Mouse (Mus musculus) kidney, embryonic 16.5 days (tissue): Measurements from ENCODE around the gene Nt5dc3. TPM values are rescaled to one million over a fixed set of nuclear protein-coding genes. Genes with fewer than 3 reads are reported as not detected.

Source experiments
- ATAC-seq: fragments of 200-750 bp; cut with Nextera tagmentation; 2 replicates; pipeline ENCODE4 v1.8.0; 2017; ENCODE audit warnings: moderate TSS enrichment; ENCODE audit not compliant: low FRiP score, low TSS enrichment
- H3K27ac ChIP-seq: fragments of 300-500 bp; sonication (generic); 2 replicates; pipeline ENCODE4 v1.5.1; 2014; ENCODE audit warnings: low read length
- H3K27me3 ChIP-seq: fragments of 300-500 bp; sonication (generic); 2 replicates; pipeline ENCODE4 v1.6.1; 2014; ENCODE audit warnings: low read length, control low read depth, mixed read lengths; ENCODE audit not compliant: insufficient read depth
- H3K36me3 ChIP-seq: fragments of 300-500 bp; sonication (generic); 2 replicates; pipeline ENCODE4 v1.6.1; 2014; ENCODE audit warnings: low read length, control low read depth, mixed read lengths; ENCODE audit not compliant: insufficient read depth
- H3K4me1 ChIP-seq: fragments of 300-500 bp; sonication (generic); 2 replicates; pipeline ENCODE4 v1.6.1; 2014; ENCODE audit warnings: low read length, control low read depth, mixed read lengths; ENCODE audit not compliant: insufficient read depth
- H3K4me2 ChIP-seq: fragments of 300-500 bp; sonication (generic); replicated peaks from 2 replicates; pipeline ENCODE4 v1.6.1; 2014; ENCODE audit warnings: low read depth, low read length
- H3K4me3 ChIP-seq: fragments of 300-500 bp; sonication (generic); 2 replicates; pipeline ENCODE4 v1.5.1; 2014; ENCODE audit warnings: mild to moderate bottlenecking, low read length
- H3K9ac ChIP-seq: fragments of 300-500 bp; sonication (generic); replicated peaks from 2 replicates; pipeline ENCODE4 v1.6.1; 2014; ENCODE audit warnings: low read length
- H3K9me3 ChIP-seq: fragments of 300-500 bp; sonication (generic); 2 replicates; pipeline ENCODE4 v1.6.1; 2016; ENCODE audit warnings: low read length, control low read depth
- WGBS: fragments of 180-500 bp; shearing (Covaris S2); extraction: QIAGEN DNeasy Blood & Tissue Kit; methylation state at CpG from one replicate; pipeline ENCODE4 v1.1.7; 2014; 5-methylcytosine and 5-hydroxymethylcytosine counted together
- polyA plus RNA-seq: library from polyadenylated mRNA; unstranded; fragments of >200 nt; fragmentation: Nextera tagmentation; extraction: Ambion mirVana; gene quantifications from 2 replicates; pipeline ENCODE4 v1.2.1, GENCODE M21; 2015

The Nt5dc3 gene
- polyA plus RNA-seq, 1 experiment from 2014 or later = 1.4 TPM

DNA sequence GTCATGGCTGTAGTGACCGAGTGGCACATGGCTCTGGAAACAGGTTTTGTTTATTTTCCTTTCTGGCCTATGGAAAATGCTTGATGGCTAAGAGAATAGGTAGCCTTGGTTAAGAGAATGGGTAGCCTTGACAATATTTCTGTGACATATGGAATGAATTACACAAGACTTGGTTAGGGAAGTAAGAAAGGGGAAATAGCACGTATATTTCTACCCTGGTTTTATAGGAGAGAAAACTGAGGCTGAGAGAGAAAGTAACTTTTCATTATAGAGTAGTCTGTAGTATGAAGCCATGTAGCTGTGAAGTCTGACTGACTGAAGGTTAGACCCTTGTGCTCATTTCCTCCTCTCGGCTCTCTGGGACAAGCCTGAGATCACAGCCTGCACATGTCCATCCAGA is 48.1 kb downstream of the Nt5dc3 start:
- H3K27ac ChIP-seq = no peak overlapping the region
- H3K9me3 ChIP-seq = peaks cover 5% of the 10 kb centered on the region; the same call in 1 of the 2 replicates
- H3K27me3 ChIP-seq = no peaks in the 10 kb centered on the region
- no peak overlapping the region for H3K4me3 ChIP-seq
- H3K9ac ChIP-seq = no peak overlapping the region
- H3K4me1 ChIP-seq = peaks cover 9% of the 10 kb centered on the region
- WGBS = 74% methylated on average over 3 of the region's 3 CpGs
- no peak for ATAC-seq
- H3K36me3 ChIP-seq = peaks cover 9% of the 10 kb centered on the region; the same call in 1 of the 2 replicates
- no peak overlapping the region for H3K4me2 ChIP-seq

DNA sequence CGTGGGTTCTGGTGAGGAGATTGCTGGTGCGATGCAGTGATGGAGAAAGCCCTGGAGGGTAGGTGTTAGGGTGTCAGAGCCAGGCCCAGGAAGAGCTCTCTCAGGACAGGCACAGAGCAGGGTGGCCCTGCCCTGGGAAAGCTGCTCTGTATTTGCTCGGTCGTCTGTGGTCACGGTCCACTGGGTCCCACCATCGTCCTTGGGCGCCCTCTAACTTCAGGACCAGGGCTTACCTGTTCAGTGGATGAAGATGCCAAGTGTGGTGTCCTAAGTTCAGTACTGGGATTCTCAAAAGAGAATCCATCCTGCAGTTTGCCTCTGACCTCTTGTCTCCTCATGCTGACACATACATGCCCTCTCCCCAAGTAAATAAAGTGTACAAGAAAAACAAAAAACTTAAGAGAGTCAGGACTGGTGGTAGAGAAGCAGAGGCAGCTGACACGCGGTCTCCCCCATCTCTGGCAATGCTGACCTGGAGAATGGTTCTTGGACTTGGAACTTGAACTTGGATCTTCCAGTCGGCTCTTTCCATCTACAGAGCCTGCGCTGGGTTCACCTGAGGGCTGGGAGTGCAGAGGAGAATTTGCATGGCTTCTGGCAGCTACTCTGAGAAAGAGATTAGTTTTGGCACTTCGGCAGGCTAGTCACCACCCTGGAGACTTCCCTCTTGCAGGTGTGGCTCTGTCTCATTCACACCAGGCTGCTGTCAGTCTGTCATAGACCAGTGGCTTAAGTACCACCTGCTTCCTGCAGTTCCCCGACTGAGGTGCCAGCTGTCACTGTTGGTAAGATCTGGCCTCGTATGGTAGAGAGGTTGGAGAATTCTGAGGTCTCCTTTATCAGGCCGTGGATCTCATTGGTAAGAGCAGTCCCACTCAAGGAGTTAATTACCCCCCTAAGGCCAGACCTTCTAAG is 49.7 kb downstream of the Nt5dc3 start:
- WGBS = 76% methylated on average over 15 of the region's 15 CpGs
- Histone ChIP-seq H3K36me3 (peaks cover 9% of the 10 kb centered on the region; the same call in 1 of the 2 replicates), H3K27me3 (no peaks in the 10 kb centered on the region), H3K9me3 (peaks cover 5% of the 10 kb centered on the region; the same call in 1 of the 2 replicates), H3K4me3 (no peak overlapping the region), H3K4me1 (peaks cover 9% of the 10 kb centered on the region), H3K9ac (no peak overlapping the region), H3K27ac (no peak overlapping the region), H3K4me2 (no peak overlapping the region)
- no peak for ATAC-seq

DNA sequence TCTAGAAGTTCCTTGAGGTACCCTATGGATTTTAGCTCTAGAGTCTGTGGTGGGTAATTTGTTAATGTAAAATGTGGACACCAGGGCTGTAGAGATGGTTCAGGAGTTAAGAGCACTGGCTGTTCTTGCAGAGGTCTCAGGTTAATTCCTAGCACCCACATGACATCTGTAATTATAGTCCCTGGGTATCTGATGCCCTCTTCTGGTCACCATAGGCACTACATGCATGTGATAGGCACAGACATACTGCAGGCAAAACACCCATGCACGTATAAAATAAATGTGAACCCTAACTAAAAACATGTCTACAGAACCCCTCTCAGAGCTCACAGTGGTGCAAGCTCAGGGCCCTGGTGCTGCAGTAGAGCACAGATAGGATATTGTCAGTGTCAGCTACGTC is 50.7 kb downstream of the Nt5dc3 start:
- H3K4me1 ChIP-seq = peaks cover 12% of the 10 kb centered on the region
- 99% methylated on average over 2 of the region's 2 CpGs for WGBS
- ATAC-seq = no peak
- H3K27ac ChIP-seq = no peak overlapping the region
- no peaks in the 10 kb centered on the region for H3K27me3 ChIP-seq
- H3K4me3 ChIP-seq = no peak overlapping the region
- H3K9me3 ChIP-seq = peaks cover 5% of the 10 kb centered on the region; the same call in 1 of the 2 replicates
- H3K36me3 ChIP-seq = peaks cover 9% of the 10 kb centered on the region; the same call in 1 of the 2 replicates
- H3K9ac ChIP-seq = no peak overlapping the region
- no peak overlapping the region for H3K4me2 ChIP-seq

GRCm38 (mm10) chr10:86836784-86837183 is 58.0 kb downstream of the Nt5dc3 start:
- Histone ChIP-seq H3K9me3 (no peaks in the 10 kb centered on the region), H3K27me3 (no peaks in the 10 kb centered on the region), H3K4me2 (no peak overlapping the region), H3K27ac (no peak overlapping the region), H3K4me1 (0 out of 2 replicates have a peak, but pooled peaks cover 3% of the 10 kb centered on the region), H3K36me3 (no peaks in the 10 kb centered on the region; the same call in 1 of the 2 replicates), H3K4me3 (no peak overlapping the region), H3K9ac (no peak overlapping the region)
- no peak for ATAC-seq
- WGBS = 82% methylated on average over 4 of the region's 4 CpGs

GRCm38 (mm10) chr10:86838827-86839226 is 60.0 kb downstream of the Nt5dc3 start:
- no peak overlapping the region for H3K4me2 ChIP-seq
- 88% methylated on average over 6 of the region's 6 CpGs for WGBS

DNA sequence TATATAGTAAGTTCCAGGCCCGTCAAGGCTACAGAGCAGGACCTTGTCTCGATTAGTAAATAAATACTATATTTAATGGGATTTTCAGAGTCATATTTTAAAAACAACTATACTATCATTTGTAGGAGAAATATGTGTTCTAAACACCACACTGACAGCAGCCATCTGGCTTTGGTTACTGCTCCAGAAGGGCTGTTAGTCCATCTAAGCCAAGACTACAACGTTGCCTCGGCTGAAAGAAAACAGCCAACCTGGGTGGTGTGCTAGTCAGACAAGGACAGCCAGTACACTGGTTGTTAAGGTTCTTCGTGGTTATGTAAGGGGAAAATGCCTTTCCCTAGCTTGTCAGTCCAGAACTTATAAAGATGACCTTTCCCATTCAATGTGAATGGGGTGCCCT is 63.9 kb downstream of the Nt5dc3 start:
- ATAC-seq = no peak
- H3K9ac ChIP-seq = no peak overlapping the region
- no peak overlapping the region for H3K27ac ChIP-seq
- H3K36me3 ChIP-seq = no peaks in the 10 kb centered on the region
- H3K9me3 ChIP-seq = no peaks in the 10 kb centered on the region
- H3K27me3 ChIP-seq = no peaks in the 10 kb centered on the region
- 80% methylated on average over 5 of the region's 5 CpGs for WGBS
- H3K4me1 ChIP-seq = no peaks in the 10 kb centered on the region
- no peak overlapping the region for H3K4me3 ChIP-seq
- no peak overlapping the region for H3K4me2 ChIP-seq

More at GRCm38 (mm10) chr10:86838827-86839226, 60.0 kb downstream of the Nt5dc3 start:
- no peak overlapping the region for H3K4me3 ChIP-seq
- H3K27me3 ChIP-seq = no peaks in the 10 kb centered on the region
- H3K9ac ChIP-seq = no peak overlapping the region
- 0 out of 2 replicates have a peak, but pooled peaks cover 3% of the 10 kb centered on the region for H3K4me1 ChIP-seq
- no peak for ATAC-seq
- no peak overlapping the region for H3K27ac ChIP-seq
- H3K9me3 ChIP-seq = no peaks in the 10 kb centered on the region
- no peaks in the 10 kb centered on the region for H3K36me3 ChIP-seq

GRCm38 (mm10) chr10:86846926-86847467 is 68.2 kb downstream of the Nt5dc3 start:
- H3K9me3 ChIP-seq = no peaks in the 10 kb centered on the region
- no peaks in the 10 kb centered on the region for H3K27me3 ChIP-seq
- H3K9ac ChIP-seq = no peak overlapping the region
- no peak overlapping the region for H3K4me3 ChIP-seq
- no peak overlapping the region for H3K4me2 ChIP-seq
- ATAC-seq = no peak
- H3K36me3 ChIP-seq = no peaks in the 10 kb centered on the region
- WGBS = 54% methylated on average over 9 of the region's 9 CpGs
- no peaks in the 10 kb centered on the region for H3K4me1 ChIP-seq
- H3K27ac ChIP-seq = no peak overlapping the region

GRCm38 (mm10) chr10:86849087-86849486 is 70.3 kb downstream of the Nt5dc3 start:
- 82% methylated on average over 4 of the region's 4 CpGs for WGBS
- no peak overlapping the region for H3K4me3 ChIP-seq
- no peaks in the 10 kb centered on the region for H3K27me3 ChIP-seq
- no peak for ATAC-seq
- H3K9me3 ChIP-seq = no peaks in the 10 kb centered on the region
- H3K9ac ChIP-seq = no peak overlapping the region
- H3K27ac ChIP-seq = no peak overlapping the region
- H3K4me1 ChIP-seq = no peaks in the 10 kb centered on the region
- no peak overlapping the region for H3K4me2 ChIP-seq
- no peaks in the 10 kb centered on the region for H3K36me3 ChIP-seq

DNA sequence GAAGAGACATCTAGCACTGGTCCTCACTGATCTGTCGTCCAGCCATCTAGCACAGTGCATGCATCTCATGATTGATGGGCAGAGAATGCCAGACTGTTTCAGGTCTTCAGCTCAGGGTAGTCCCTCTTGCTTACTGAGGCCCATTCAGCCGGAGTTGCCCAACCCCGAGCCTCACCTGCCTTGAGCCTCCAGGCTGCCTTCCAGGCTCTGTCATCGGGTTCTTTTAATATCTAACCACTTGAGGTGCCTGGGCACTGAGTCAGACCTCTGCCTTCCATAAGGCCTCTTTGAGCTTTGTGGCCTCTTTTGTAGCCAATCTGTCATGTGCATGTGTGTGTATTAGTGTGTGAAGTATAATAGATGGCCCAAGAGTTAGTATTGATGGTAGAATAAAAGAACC is 70.7 kb downstream of the Nt5dc3 start:
- H3K36me3 ChIP-seq = no peaks in the 10 kb centered on the region
- no peak overlapping the region for H3K4me3 ChIP-seq
- no peaks in the 10 kb centered on the region for H3K4me1 ChIP-seq
- H3K4me2 ChIP-seq = no peak overlapping the region
- ATAC-seq = no peak
- H3K27ac ChIP-seq = no peak overlapping the region
- H3K27me3 ChIP-seq = no peaks in the 10 kb centered on the region
- no peaks in the 10 kb centered on the region for H3K9me3 ChIP-seq
- WGBS = 77% methylated on average over 4 of the region's 4 CpGs
- no peak overlapping the region for H3K9ac ChIP-seq

GRCm38 (mm10) chr10:86852160-86852559 is 73.4 kb downstream of the Nt5dc3 start:
- Histone ChIP-seq H3K27me3 (no peaks in the 10 kb centered on the region), H3K36me3 (no peaks in the 10 kb centered on the region), H3K9ac (no peak overlapping the region), H3K4me1 (no peaks in the 10 kb centered on the region), H3K9me3 (no peaks in the 10 kb centered on the region), H3K27ac (no peak overlapping the region), H3K4me2 (no peak overlapping the region), H3K4me3 (no peak overlapping the region)
- ATAC-seq = no peak
- WGBS = 83% methylated on average over 6 of the region's 6 CpGs
